Mouse (Mus musculus) embryo, embryonic 10 days (tissue): ENCODE data around the gene Cluap1.
"Not testable (repeated sequence)": the region's sequence is repeated elsewhere in the genome, so short reads cannot be mapped to it uniquely, and the experiment has no call there.

Experiments used
- DNase-seq: peaks from one replicate; pipeline ENCODE4 v3.0.0-alpha.2; 2015; ENCODE audit warnings: low spot score

Gene Cluap1

DNA sequence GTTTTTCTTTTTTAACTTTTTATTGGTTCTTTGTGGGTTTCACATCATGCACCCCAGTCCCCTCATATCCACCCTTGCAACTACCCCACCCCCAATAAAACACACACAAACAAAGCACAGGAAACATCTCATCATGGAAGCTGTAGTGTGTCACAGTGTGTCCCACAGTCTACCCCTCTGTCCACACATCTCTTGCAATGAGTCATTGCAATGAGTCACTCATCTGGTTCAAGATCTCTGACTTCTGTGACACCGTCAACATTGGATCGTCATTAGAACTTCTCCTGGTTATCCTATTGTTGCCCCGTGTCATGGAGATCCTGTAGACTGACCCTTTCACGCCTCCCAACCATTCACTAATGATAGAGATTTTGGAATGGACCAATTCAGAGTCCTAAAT is 26.1 kb downstream of the Cluap1 start:
- DNase-seq, result no peak

DNA sequence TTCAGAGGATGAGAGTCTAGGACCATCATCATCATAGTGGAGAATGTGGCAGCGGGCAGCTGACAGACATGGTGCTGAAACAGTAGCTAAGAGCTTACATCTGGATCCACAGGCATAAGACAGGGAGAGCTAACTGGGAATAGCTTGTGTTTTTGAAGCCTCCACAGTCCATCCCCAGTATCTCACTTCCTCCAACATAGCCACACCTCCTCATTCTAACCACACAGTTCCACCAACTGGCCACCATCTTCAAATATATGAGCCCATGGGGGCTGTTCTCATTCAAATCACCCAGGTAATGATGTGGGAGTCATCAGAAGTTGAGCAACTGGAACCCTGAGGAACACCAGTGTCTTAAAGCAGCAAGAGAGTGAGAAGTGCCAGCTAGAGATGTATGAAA is 42.5 kb downstream of the Cluap1 start:
- DNase-seq, result no peak

DNA sequence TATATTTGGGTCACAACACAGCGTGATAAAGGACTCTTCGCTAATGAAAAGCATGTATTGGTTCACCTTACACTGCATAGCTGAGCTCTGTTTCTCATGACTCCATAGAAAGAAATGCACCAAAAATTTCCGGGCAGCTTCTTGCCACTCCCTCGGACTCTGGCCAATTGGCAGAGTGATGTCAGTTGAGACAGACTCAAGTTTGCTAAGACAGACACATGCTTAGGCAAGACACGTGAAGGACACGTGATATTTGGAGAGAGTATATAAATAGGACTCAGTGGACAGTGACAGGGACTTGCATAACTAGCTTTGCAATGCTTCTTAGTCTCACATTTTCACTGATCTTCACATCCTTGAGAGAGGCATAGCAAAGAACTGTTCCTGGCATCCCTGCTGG is 47.8 kb downstream of the Cluap1 start:
- no peak for DNase-seq

DNA sequence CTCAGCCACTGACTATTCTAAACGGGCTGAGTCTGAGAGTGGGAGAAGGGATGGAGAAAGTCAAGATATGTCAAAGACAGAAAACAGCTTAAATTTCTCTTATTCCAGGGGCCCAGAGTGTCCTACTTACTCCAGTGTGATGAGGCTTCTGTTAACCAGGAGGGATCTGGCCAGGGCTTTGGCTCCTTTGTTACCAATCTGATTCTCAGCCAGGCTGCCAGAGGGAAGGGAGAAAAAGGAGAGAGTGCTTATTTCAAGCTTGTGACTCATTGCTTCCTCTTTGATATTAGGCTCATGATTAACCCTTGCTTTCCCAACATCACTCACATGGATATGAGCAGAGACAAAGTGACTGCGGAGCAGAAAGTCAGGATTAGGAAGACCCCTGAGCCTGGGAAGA is 50.7 kb downstream of the Cluap1 start:
- DNase-seq, result no peak

DNA sequence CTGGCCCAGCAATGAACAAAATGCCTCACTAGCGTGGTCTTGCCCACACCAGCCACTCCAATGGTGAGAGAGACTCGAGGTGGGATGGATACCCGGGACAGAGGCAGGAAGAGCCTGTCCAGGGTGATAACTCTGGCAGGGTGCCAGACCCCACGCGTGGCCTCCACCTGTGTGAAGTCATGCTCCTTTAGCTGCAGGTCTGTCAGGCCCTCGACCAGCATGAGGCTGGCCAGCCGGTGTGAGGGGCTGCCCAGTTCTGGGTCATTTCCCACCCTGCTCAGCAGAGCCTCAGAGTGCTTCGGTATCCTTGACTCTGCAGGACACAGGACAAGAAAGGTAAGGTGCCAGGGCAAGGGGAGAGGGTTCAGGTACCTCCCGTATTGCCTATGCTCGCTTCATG is 56.4 kb downstream of the Cluap1 start:
- DNase-seq, result no peak

DNA sequence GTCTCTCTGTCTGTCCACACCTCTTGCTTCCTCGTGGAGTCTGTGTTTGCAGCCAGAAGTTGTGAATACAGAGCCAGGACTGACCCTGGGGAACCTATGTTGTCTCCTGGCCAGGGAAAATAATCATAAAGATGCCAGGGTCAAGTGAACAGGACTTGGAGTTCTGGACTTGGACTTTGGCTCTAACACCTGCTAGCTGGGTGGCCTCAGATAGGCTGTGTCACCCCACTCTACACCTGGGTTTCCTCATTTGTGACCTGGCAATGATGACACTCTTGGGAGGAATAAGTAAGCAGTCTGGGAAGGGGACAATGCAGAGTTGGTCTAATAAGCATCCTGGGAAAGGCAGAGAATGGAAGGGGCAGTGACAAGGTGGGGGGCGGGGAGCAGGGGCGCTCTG is 56.9 kb downstream of the Cluap1 start:
- no peak for DNase-seq

DNA sequence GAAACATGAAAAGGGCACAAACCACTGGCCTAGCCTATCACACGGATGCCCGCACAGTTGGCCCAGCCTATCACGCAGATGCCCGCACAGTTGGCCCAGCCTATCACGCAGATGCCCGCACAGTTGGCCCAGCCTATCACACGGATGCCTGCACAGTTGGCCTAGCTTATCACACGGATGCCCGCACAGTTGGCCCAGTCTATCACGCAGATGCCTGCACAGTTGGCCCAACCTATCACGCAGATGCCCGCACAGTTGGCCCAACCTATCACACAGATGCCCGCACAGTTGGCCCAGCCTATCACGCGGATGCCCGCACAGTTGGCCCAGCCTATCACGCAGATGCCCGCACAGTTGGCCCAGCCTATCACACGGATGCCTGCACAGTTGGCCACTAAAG is 65.9 kb downstream of the Cluap1 start:
- DNase-seq, result not testable (repeated sequence)

DNA sequence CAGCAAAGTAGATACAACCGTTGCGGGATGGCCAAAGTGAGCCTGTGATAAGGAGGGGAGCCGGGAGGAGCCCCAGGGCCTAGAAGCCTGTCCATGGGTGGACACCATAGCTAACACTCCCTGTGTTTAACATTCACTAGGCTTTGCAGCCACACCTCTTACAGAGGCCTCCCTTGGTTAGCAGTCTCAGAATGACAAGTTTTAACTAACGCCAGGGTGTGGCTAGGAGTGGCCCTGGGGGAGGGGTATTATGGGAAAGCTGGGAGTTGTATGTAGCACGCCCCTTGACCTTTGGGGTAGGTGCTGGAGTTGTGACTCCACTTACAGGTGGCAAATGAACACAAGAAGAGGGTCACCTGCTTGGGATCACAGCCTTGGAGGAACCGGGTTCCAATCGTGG is 67.1 kb downstream of the Cluap1 start:
- no peak for DNase-seq

DNA sequence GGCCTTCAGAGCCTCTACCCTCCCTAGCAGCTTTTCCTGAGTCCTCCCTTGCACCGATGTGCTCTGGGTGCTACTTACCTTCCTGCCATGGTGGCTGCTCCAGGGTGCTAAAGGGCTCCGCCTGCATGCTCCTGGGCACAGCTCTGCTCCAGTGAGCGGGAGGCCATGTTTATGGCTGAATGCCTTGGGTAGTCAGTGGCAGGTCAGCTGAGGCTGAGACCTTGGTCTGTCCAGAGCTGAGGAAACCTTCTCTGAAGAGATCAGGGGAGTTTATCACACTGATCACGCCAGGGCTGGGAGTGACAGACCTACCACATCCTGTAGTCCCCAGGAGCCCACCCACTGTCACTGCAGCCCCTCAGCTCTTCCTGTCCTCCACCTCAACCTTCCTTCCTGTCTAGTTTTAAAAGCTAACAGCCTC is 67.7 kb downstream of the Cluap1 start, which contains the start of gene Nlrc3:
TSS of gene Nlrc3 (minus strand) at position 382 of the 421 bp plus-strand sequence.
- DNase-seq, result no peak

DNA sequence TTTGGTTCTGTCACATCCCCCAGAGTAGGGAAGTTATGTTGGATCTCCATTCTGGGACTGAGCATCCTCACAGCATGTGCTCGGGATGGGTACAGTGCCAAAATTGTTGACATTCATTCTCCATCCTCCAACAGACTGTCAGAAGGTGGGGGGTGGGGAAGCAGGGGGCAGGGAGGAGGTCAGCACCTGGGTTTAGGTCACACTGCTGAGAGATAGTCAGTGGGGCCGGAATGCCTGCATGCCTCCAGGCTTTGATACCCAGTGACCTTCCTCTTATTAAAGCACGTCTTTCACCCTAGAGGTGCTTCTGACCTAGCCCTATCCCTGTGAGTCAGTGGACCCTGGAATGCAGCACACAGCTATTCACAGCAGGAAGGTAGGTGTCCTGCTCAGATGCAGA is 68.1 kb downstream of the Cluap1 start:
- no peak for DNase-seq

DNA sequence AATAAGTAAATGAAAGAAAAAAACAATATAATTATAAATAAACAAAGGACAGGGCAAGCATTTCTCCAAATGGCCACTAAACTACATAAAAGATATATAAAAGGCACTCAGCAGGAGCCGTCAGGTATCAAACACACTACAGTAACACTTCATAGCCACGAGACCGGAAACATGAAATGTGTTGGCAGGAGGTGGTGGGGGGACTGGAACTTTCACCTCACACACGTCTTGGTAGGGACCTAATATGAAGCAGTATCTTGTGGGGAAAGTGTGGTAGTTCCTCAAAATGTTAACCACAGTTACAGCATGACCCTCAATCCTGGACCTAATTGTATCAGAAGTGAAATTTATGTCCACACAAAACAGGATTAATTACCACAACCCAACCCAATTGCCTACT is 73.6 kb downstream of the Cluap1 start:
- no peak for DNase-seq

DNA sequence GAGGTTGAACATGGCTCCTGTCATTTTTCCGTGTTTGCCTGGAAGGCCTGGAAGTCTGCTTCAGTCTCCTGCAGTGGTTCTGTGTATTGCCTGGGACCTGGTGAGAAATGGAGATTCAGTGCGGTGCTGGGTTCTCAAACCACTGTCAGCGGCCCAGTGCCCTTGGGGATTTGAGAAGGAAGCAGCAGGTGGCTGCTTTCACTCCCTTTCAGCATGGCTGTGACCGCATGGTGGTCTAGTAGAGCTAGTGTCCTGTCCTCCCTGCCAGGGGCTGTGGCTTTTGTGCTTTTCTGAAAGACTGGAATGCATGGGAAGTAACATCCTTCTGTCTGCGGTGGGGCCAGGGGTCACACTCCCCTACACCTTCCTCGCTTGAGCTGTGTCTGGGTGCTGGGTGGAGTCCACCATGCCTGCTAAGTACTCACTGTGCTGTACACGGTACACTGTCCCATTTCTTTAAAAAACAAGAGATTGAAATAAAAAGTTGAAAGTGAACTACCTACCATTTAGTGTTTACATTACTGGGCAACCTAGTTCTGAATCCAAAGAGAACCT is 74.6 kb downstream of the Cluap1 start:
- DNase-seq, result no peak

DNA sequence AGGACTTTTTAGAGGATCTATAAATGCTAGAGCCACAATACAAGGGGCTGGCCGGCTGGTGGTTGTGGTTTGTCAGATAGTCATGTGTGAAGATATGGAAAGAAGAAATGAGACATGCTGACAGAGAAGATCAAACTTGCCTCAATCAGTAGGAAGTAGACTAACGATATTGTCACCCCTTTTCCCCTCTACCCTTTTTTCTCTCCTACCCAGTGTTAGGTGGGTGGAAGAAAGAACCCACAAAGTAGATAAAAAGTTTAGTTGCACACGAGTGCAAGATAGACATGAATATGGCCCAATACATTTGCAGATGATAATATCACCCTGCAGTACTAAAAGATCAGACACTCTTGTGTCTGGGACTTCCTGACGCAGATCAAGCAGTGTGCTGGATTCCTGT is 79.8 kb downstream of the Cluap1 start:
- DNase-seq, result no peak
